Comparison of ENCODE assay signal across 8 mouse cellular contexts in genomic region chr8:123655351-123655779, GRCm38 (mm10). TPM values are rescaled to one million over a fixed set of nuclear protein-coding genes. Genes with fewer than 3 reads are reported as not detected.
DNase-seq lines count a peak whose midpoint lies in the region; ATAC-seq and TF ChIP-seq lines count a peak whose summit lies in the region.

No protein-coding gene starts in this region.

- 2% methylated on average over 8 of the region's 8 CpGs for WGBS in heart, embryonic 10.5 days
- 9% methylated on average over 8 of the region's 8 CpGs for WGBS in heart, embryonic 13.5 days
- WGBS in liver, postnatal 0 days (ENCODE audit: insufficient replicate concordance), result 19% methylated on average over 8 of the region's 8 CpGs
- 8% methylated on average over 8 of the region's 8 CpGs for WGBS in stomach, embryonic 14.5 days

- DNase-seq in heart, embryonic 10.5 days (ENCODE audit: low spot score), result no peak
- DNase-seq in heart, postnatal 10 days, result no peak
- peak; percentile 35 to 40 for DNase-seq in adrenal gland, postnatal 36 days
- DNase-seq in liver, postnatal 0 days, result no peak
- no peak for DNase-seq in spleen, adult 18-20 months
- no peak for DNase-seq in kidney, adult 8-10 months

- H3K4me2 ChIP-seq in heart, embryonic 13.5 days, result peak overlapping the region; percentile 72
- peak overlapping the region; percentile 69 for H3K4me2 ChIP-seq in liver, postnatal 0 days (ENCODE audit: low read depth, low read length)
- peak overlapping the region; percentile 61 for H3K4me2 ChIP-seq in stomach, embryonic 14.5 days (replicated peaks; ENCODE audit: low read depth, low read length)

- H3K27ac ChIP-seq in heart, embryonic 10.5 days, result peak overlapping the region; percentile 97
- peak overlapping the region; percentile 91 for H3K27ac ChIP-seq in heart, embryonic 13.5 days (replicated peaks)
- H3K27ac ChIP-seq in liver, postnatal 0 days (ENCODE audit: low read depth), result peak overlapping the region; percentile 73; the same call in 1 of the 2 replicates
- H3K27ac ChIP-seq in stomach, embryonic 14.5 days (ENCODE audit: low read length), result peak overlapping the region; percentile 71; the same call in 1 of the 2 replicates

- H3K27me3 ChIP-seq in heart, embryonic 10.5 days (ENCODE audit: insufficient read depth, poor library complexity, severe bottlenecking), result no peaks in the 10 kb centered on the region
- 0 out of 2 replicates have a peak, but pooled peaks cover 4% of the 10 kb centered on the region for H3K27me3 ChIP-seq in heart, embryonic 13.5 days (replicated peaks)
- H3K27me3 ChIP-seq in liver, postnatal 0 days (ENCODE audit: insufficient read depth, low read length), result peaks cover 14% of the 10 kb centered on the region
- no peaks in the 10 kb centered on the region for H3K27me3 ChIP-seq in stomach, embryonic 14.5 days (ENCODE audit: control insufficient read depth, insufficient read depth, low read length)

- no peak for TF ChIP-seq CTCF in liver, postnatal 0 days (IDR thresholded peaks at IDR 0.05; ENCODE audit: low read depth)

- H3K9ac ChIP-seq in heart, embryonic 13.5 days, result peak overlapping the region; percentile 96
- peak overlapping the region; percentile 75; the same call in 1 of the 2 replicates for H3K9ac ChIP-seq in liver, postnatal 0 days (replicated peaks)
- 0 out of 2 replicates have a peak overlapping the region, but pooled peaks have one; percentile 92 for H3K9ac ChIP-seq in stomach, embryonic 14.5 days (replicated peaks; ENCODE audit: low read depth, low read length)

- no peaks in the 10 kb centered on the region for H3K9me3 ChIP-seq in heart, embryonic 10.5 days
- H3K9me3 ChIP-seq in heart, embryonic 13.5 days, result no peaks in the 10 kb centered on the region
- no peaks in the 10 kb centered on the region for H3K9me3 ChIP-seq in liver, postnatal 0 days (ENCODE audit: low read length)
- no peaks in the 10 kb centered on the region for H3K9me3 ChIP-seq in stomach, embryonic 14.5 days (ENCODE audit: control insufficient read depth, low read depth, low read length)

- intact Hi-C loops in heart, postnatal 10 days (cut with DNase I), result no loop called here

- H3K4me1 ChIP-seq in heart, embryonic 10.5 days, result peaks cover 35% of the 10 kb centered on the region
- H3K4me1 ChIP-seq in heart, embryonic 13.5 days, result peaks cover 46% of the 10 kb centered on the region
- no peaks in the 10 kb centered on the region for H3K4me1 ChIP-seq in liver, postnatal 0 days (ENCODE audit: insufficient read depth)
- peaks cover 13% of the 10 kb centered on the region for H3K4me1 ChIP-seq in stomach, embryonic 14.5 days (ENCODE audit: control insufficient read depth, insufficient read depth, low read length)

- peak overlapping the region; percentile 86 for H3K4me3 ChIP-seq in heart, embryonic 10.5 days
- H3K4me3 ChIP-seq in heart, embryonic 13.5 days, result peak overlapping the region; percentile 87
- peak overlapping the region; percentile 58 for H3K4me3 ChIP-seq in liver, postnatal 0 days (ENCODE audit: low read depth, low read length)
- peak overlapping the region; percentile 69 for H3K4me3 ChIP-seq in stomach, embryonic 14.5 days (ENCODE audit: low read depth, low read length)

- no peak for TF ChIP-seq EP300 in liver, postnatal 0 days (IDR thresholded peaks at IDR 0.05; ENCODE audit: low read depth)

- peaks cover 45% of the 10 kb centered on the region for H3K36me3 ChIP-seq in heart, embryonic 10.5 days
- peaks cover 42% of the 10 kb centered on the region for H3K36me3 ChIP-seq in heart, embryonic 13.5 days
- peaks cover 11% of the 10 kb centered on the region for H3K36me3 ChIP-seq in liver, postnatal 0 days (replicated peaks; ENCODE audit: insufficient read depth, low read length)
- H3K36me3 ChIP-seq in stomach, embryonic 14.5 days (ENCODE audit: control insufficient read depth, insufficient read depth, low read length), result no peaks in the 10 kb centered on the region; the same call in none of the 2 replicates

- no peak for ATAC-seq in heart, embryonic 13.5 days (ENCODE audit: extremely low read depth, insufficient number of reproducible peaks, low FRiP score, low TSS enrichment)
- no peak for ATAC-seq in liver, postnatal 0 days
- no peak for ATAC-seq in stomach, embryonic 14.5 days (ENCODE audit: insufficient number of reproducible peaks, insufficient read depth, low FRiP score, low read depth)

RNA-seq across cellular contexts. Expression of gene Rhou, which starts 1.6 kb away (rescaled TPM):
- polyA plus RNA-seq in heart, embryonic 10.5 days (2016; fragmentation: Nextera tagmentation; extraction: Ambion mirVana), result 13.0 and 16.7 TPM in 2 replicates
- 10 to 100 TPM; 11.2 to 13.1 TPM for total RNA-seq in heart, postnatal 10 days (2021)
- 10 to 100 TPM; 40.8 to 55.7 TPM for total RNA-seq in adrenal gland, postnatal 36 days (2021)
- 7.1 and 8.3 TPM in 2 replicates for polyA plus RNA-seq in heart, embryonic 13.5 days (2015; fragmentation: Nextera tagmentation; extraction: Ambion mirVana)
- 2.8 and 3.8 TPM in 2 replicates for polyA plus RNA-seq in liver, postnatal 0 days (2015; fragmentation: Nextera tagmentation; extraction: Ambion mirVana)
- 10.8 and 11.7 TPM in 2 replicates for polyA plus RNA-seq in stomach, embryonic 14.5 days (2014; fragmentation: Nextera tagmentation; extraction: Ambion mirVana)

Comparison
In these comparisons a context has a peak if more than half of its experiments do, and no peak if none do; other contexts are left out.
1. DNase-seq: peak in adrenal gland, postnatal 36 days (2 of 2); none in heart, embryonic 10.5 days (single experiment), heart, postnatal 10 days (0 of 2), liver, postnatal 0 days (single experiment), spleen, adult 18-20 months (0 of 2) and kidney, adult 8-10 months (0 of 2).
2. Peak in every context shown above with its lines, with median percentiles within 50 percentile points of each other: H3K27ac ChIP-seq, H3K4me3 ChIP-seq, H3K4me2 ChIP-seq and H3K9ac ChIP-seq.